ENCODE assay signal across 9 mouse cellular contexts in the genomic region with DNA sequence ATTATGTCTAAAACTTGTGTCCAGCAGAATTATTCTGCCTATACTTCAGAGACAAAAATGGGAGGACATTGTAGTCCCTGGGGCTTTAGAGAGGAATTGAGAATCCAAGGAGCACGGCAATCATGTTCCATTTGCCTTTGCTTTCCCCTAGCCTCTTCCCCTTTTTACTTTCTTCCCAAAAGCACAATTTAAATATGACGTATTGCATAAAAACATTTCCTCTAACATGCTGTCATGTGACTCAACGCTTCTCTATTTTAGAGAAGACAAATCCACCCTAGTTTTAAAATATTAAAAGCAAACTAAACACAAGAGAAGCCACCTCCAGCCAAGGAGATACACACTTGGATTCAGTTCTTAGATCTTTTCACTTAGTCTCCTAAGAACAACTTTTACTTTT. TPM values are rescaled to one million over a fixed set of nuclear protein-coding genes. Genes with fewer than 3 reads are reported as not detected.
DNase-seq lines count a peak whose midpoint lies in the region; ATAC-seq and TF ChIP-seq lines count a peak whose summit lies in the region.
"Had no signal": no experiment of that assay in that cellular context is flagged by ENCODE, and none has a peak within 500 bp of the region (broad histone marks: within the 10 kb centered on the region; RNA-seq: fewer than 3 reads in every experiment).

No protein-coding gene starts in this region.

- intact Hi-C loops in gastrocnemius, adult 2 months (cut with DNase I) = loop anchor here (2.0 to 5.0 kb wide), 3 partner anchors 33 to 630 kb away; partner anchors contain the start of genes Cfap298 and Paxbp1
- intact Hi-C loops in gastrocnemius, postnatal 14 days (cut with DNase I; ENCODE audit: low total_unique reads) = no loop called here

- no peaks in the 10 kb centered on the region for H3K27me3 ChIP-seq in hindbrain, embryonic 11.5 days (ENCODE audit: control insufficient read depth, insufficient read depth, low read length)
- H3K27me3 ChIP-seq in midbrain, embryonic 12.5 days = no peaks in the 10 kb centered on the region
- H3K27me3 ChIP-seq: Patski had no signal

- H3K36me3 ChIP-seq in hindbrain, embryonic 11.5 days (ENCODE audit: control insufficient read depth, insufficient read depth, low read length) = 0 out of 2 replicates have a peak, but pooled peaks cover 7% of the 10 kb centered on the region
- H3K36me3 ChIP-seq in midbrain, embryonic 12.5 days = peaks cover 25% of the 10 kb centered on the region

- DNase-seq in gastrocnemius, adult 2 months = no peak
- DNase-seq in gastrocnemius, postnatal 14 days = no peak
- DNase-seq in MN1 (ENCODE audit: low spot score) = peak; percentile 42
- DNase-seq in hindbrain, embryonic 11.5 days (ENCODE audit: low spot score) = no peak
- no peak for DNase-seq in ovary, postnatal 14 days (ENCODE audit: low spot score)
- no peak for DNase-seq in spleen, adult 12 weeks (ENCODE audit: low spot score)
- no peak for DNase-seq in cerebellum, adult 9-10 months

- H3K9ac ChIP-seq in hindbrain, embryonic 11.5 days (ENCODE audit: low read depth, low read length) = peak overlapping the region; percentile 81
- H3K9ac ChIP-seq in midbrain, embryonic 12.5 days (replicated peaks) = peak overlapping the region; percentile 85; the same call in 1 of the 2 replicates

- ATAC-seq in hindbrain, embryonic 11.5 days (ENCODE audit: low FRiP score) = no peak
- no peak for ATAC-seq in midbrain, embryonic 12.5 days (ENCODE audit: low FRiP score, low read depth)

- WGBS in hindbrain, embryonic 11.5 days = 53% methylated on average over 3 of the region's 3 CpGs
- whole genome bisulfite sequencing in midbrain, embryonic 12.5 days = 45% methylated on average over 3 of the region's 3 CpGs

- H3K4me1 ChIP-seq in hindbrain, embryonic 11.5 days (replicated peaks; ENCODE audit: control insufficient read depth, insufficient read depth, low read length) = no peaks in the 10 kb centered on the region
- H3K4me1 ChIP-seq in midbrain, embryonic 12.5 days = peaks cover 19% of the 10 kb centered on the region

- H3K27ac ChIP-seq in gastrocnemius, adult 2 months = peak overlapping the region; percentile 96
- peak overlapping the region; percentile 86 for H3K27ac ChIP-seq in hindbrain, embryonic 11.5 days (ENCODE audit: low read depth, low read length)
- peak overlapping the region; percentile 85 for H3K27ac ChIP-seq in midbrain, embryonic 12.5 days (replicated peaks)

- no peaks in the 10 kb centered on the region for H3K9me3 ChIP-seq in hindbrain, embryonic 11.5 days (ENCODE audit: control insufficient read depth, low read length)
- no peaks in the 10 kb centered on the region for H3K9me3 ChIP-seq in midbrain, embryonic 12.5 days

- no peak for TF ChIP-seq CTCF in gastrocnemius, adult 2 months (IDR thresholded peaks at IDR 0.05)

- peak overlapping the region; percentile 100 for H3K4me3 ChIP-seq in gastrocnemius, adult 2 months
- peak overlapping the region; percentile 91 for H3K4me3 ChIP-seq in hindbrain, embryonic 11.5 days (ENCODE audit: low read depth, low read length)
- H3K4me3 ChIP-seq in midbrain, embryonic 12.5 days = peak overlapping the region; percentile 93

- peak overlapping the region; percentile 69 for H3K4me2 ChIP-seq in hindbrain, embryonic 11.5 days (replicated peaks; ENCODE audit: low read depth, low read length)
- peak overlapping the region; percentile 70 for H3K4me2 ChIP-seq in midbrain, embryonic 12.5 days (replicated peaks)

RNA-seq across cellular contexts. Expression of gene Synj1, which starts 0.7 kb away (rescaled TPM):
- 10 to 100 TPM; 11.2 to 13.8 TPM for total RNA-seq in gastrocnemius, adult 2 months (2021)
- total RNA-seq in gastrocnemius, postnatal 14 days (2021) = 10 to 100 TPM; 12.0 to 13.8 TPM
- polyA plus RNA-seq in hindbrain, embryonic 11.5 days (2014; fragmentation: Nextera tagmentation; extraction: Ambion mirVana) = 25.3 and 30.5 TPM in 2 replicates
- 30.4 and 37.8 TPM in 2 replicates for polyA plus RNA-seq in midbrain, embryonic 12.5 days (2016; fragmentation: Nextera tagmentation; extraction: Ambion mirVana)

RNA-seq across cellular contexts. Expression of gene Paxbp1, which starts 32.5 kb away (rescaled TPM):
- 10 to 100 TPM; 10.7 to 11.6 TPM for total RNA-seq in gastrocnemius, adult 2 months (2021)
- 10 to 100 TPM in 1 of 2 experiments, 1 to 10 TPM in 1; 9.5 to 10.1 TPM for total RNA-seq in gastrocnemius, postnatal 14 days (2021)
- 91.1 and 104 TPM in 2 replicates for polyA plus RNA-seq in hindbrain, embryonic 11.5 days (2014; fragmentation: Nextera tagmentation; extraction: Ambion mirVana)
- polyA plus RNA-seq in midbrain, embryonic 12.5 days (2016; fragmentation: Nextera tagmentation; extraction: Ambion mirVana) = 114 and 118 TPM in 2 replicates
